ENCODE assay signal across 9 mouse cellular contexts in the genomic region with DNA sequence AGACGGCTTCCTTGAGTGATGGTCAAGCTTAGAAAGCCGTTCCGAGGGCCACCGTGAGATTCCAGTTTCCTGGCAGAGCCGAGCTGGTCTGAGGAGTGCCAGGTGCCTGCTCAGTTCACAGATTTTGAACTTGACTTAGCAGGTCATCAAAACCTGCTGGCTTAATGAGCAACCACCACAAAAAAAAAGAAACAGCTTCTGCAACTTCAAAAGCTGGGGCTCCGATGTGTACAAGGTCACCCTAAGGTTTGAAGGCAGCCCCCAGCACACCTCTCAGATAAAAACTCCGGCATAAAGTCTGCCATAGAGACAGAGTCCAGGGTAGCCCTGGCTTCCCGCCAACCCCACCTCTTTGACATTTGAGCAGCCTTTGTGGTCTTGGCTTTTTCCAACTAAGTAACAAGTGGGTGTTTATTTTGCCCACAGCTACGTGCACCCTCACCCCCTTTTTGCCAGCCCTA. TPM values are rescaled to one million over a fixed set of nuclear protein-coding genes. Genes with fewer than 3 reads are reported as not detected.
DNase-seq lines count a peak whose midpoint lies in the region; ATAC-seq and TF ChIP-seq lines count a peak whose summit lies in the region.
"Had no signal": no experiment of that assay in that cellular context is flagged by ENCODE, and none has a peak within 500 bp of the region (broad histone marks: within the 10 kb centered on the region; RNA-seq: fewer than 3 reads in every experiment).

A gene (minus strand): TSS at position 97 of the 461 bp plus-strand sequence.

- 0 out of 2 replicates have a peak, but pooled peaks cover 4% of the 10 kb centered on the region for H3K9me3 ChIP-seq in heart, embryonic 12.5 days (replicated peaks)
- no peaks in the 10 kb centered on the region for H3K9me3 ChIP-seq in MEL (replicated peaks; ENCODE audit: insufficient read depth, low read length)
- no peaks in the 10 kb centered on the region for H3K9me3 ChIP-seq in embryonic facial prominence, embryonic 12.5 days

- 7% methylated on average over 9 of the region's 9 CpGs for WGBS in heart, embryonic 12.5 days
- WGBS in embryonic facial prominence, embryonic 12.5 days = 21% methylated on average over 9 of the region's 9 CpGs

- no peak for TF ChIP-seq CTCF in MEL (IDR thresholded peaks at IDR 0.05 in 2 of 3, conservative IDR thresholded peaks at IDR 0.05 in 1 of 3; ENCODE audit: control insufficient read depth in 1 of 3, insufficient read depth in 1 of 3, low read depth in 2 of 3, low read length in 3 of 3, poor library complexity in 1 of 3, severe bottlenecking in 1 of 3)

- intact Hi-C loops in heart, postnatal 36 days (cut with DNase I) = no loop called here

- no peak for TF ChIP-seq POLR2A in MEL (IDR thresholded peaks at IDR 0.05; ENCODE audit: control insufficient read depth in 1 of 2, insufficient read depth in 1 of 2, low read depth in 1 of 2, low read length in 2 of 2, poor library complexity in 1 of 2)

- H3K4me3 ChIP-seq in heart, embryonic 12.5 days = peak within 1 kb of the TSS; percentile 30
- H3K4me3 ChIP-seq in MEL (ENCODE audit: control insufficient read depth in 1 of 2, insufficient read depth in 1 of 2, low read depth in 2 of 2, low read length in 2 of 2) = no peak within 1 kb of the TSS
- 0 out of 2 replicates have a peak within 1 kb of the TSS, but pooled peaks have one; percentile 6 for H3K4me3 ChIP-seq in embryonic facial prominence, embryonic 12.5 days

- no peak for TF ChIP-seq RAD21 in MEL (IDR thresholded peaks at IDR 0.05; ENCODE audit: low read depth, low read length)

- 0 out of 2 replicates have a peak within 1 kb of the TSS, but pooled peaks have one; percentile 3 for H3K9ac ChIP-seq in heart, embryonic 12.5 days
- H3K9ac ChIP-seq in MEL (ENCODE audit: control insufficient read depth, low read depth, low read length, poor library complexity, severe bottlenecking) = no peak within 1 kb of the TSS
- no peak within 1 kb of the TSS for H3K9ac ChIP-seq in embryonic facial prominence, embryonic 12.5 days

- H3K4me2 ChIP-seq in heart, embryonic 12.5 days = peak within 1 kb of the TSS; percentile 62
- H3K4me2 ChIP-seq in embryonic facial prominence, embryonic 12.5 days (replicated peaks) = peak within 1 kb of the TSS; percentile 36

- H3K79me2 ChIP-seq in MEL (ENCODE audit: control insufficient read depth, insufficient read depth, low read length, poor library complexity) = no peaks in the 10 kb centered on the region

- no peaks in the 10 kb centered on the region for H3K36me3 ChIP-seq in heart, embryonic 12.5 days
- peaks cover 0 to 16% of the 10 kb centered on the region in 2 experiments; a peak in 2 of 4 replicates for H3K36me3 ChIP-seq in MEL (ENCODE audit: control insufficient read depth in 1 of 2, insufficient read depth in 2 of 2, low read length in 2 of 2)
- H3K36me3 ChIP-seq in embryonic facial prominence, embryonic 12.5 days = no peaks in the 10 kb centered on the region

- peaks cover 14% of the 10 kb centered on the region; the same call in 1 of the 2 replicates for H3K27me3 ChIP-seq in heart, embryonic 12.5 days (replicated peaks)
- H3K27me3 ChIP-seq in MEL (ENCODE audit: control insufficient read depth in 1 of 2, insufficient read depth in 2 of 2, low read length in 2 of 2) = peaks cover 0 to 2% of the 10 kb centered on the region in 2 experiments; a peak in 3 of 4 replicates
- H3K27me3 ChIP-seq in embryonic facial prominence, embryonic 12.5 days = no peaks in the 10 kb centered on the region

- DNase-seq in heart, postnatal 36 days = no peak
- peak; percentile 21 for DNase-seq in MEL (ENCODE audit: low read depth, low spot score)
- peak; percentile 81 to 82 for DNase-seq in kidney, postnatal 36 days
- DNase-seq in retina, postnatal 1 day = no peak
- no peak for DNase-seq in left cerebral cortex, adult 9 months (ENCODE audit: low spot score in 2 of 2)

- no peak; the same call in 1 of the 2 replicates for ATAC-seq in heart, embryonic 12.5 days (ENCODE audit: insufficient number of reproducible peaks, low FRiP score)
- no peak for ATAC-seq in embryonic facial prominence, embryonic 12.5 days (ENCODE audit: insufficient number of reproducible peaks, insufficient read depth, low FRiP score, low TSS enrichment)
- 0 out of 2 replicates have a peak, but pooled peaks have one; percentile 14 for ATAC-seq in megakaryocyte progenitor cell, adult 5-6 weeks (replicated peaks; ENCODE audit: poor library complexity)

- TF ChIP-seq EP300 in MEL (IDR thresholded peaks at IDR 0.05; ENCODE audit: low read depth in 1 of 2, low read length in 2 of 2) = no peak

- H3K4me1 ChIP-seq in heart, embryonic 12.5 days (replicated peaks) = peaks cover 20% of the 10 kb centered on the region
- peaks cover 0 to 23% of the 10 kb centered on the region in 2 experiments; a peak in 2 of 4 replicates for H3K4me1 ChIP-seq in MEL (ENCODE audit: control insufficient read depth in 1 of 2, insufficient read depth in 2 of 2, low read length in 2 of 2)
- peaks cover 21% of the 10 kb centered on the region for H3K4me1 ChIP-seq in embryonic facial prominence, embryonic 12.5 days

- H3K27ac ChIP-seq in heart, embryonic 12.5 days (ENCODE audit: poor library complexity, severe bottlenecking) = no peak within 1 kb of the TSS
- H3K27ac ChIP-seq in MEL (ENCODE audit: control insufficient read depth, low read depth, low read length) = no peak within 1 kb of the TSS
- H3K27ac ChIP-seq in embryonic facial prominence, embryonic 12.5 days = no peak within 1 kb of the TSS
- H3K27ac ChIP-seq: macrophage had no signal

TF ChIP-seq in MEL, 35 proteins besides CTCF, POLR2A, EP300 and RAD21:
- TF ChIP-seq MYB (IDR thresholded peaks at IDR 0.05; ENCODE audit: low read depth, low read length) (no peak), TBP (IDR thresholded peaks at IDR 0.05; ENCODE audit: low read depth, low read length) (no peak), ZMIZ1 (IDR thresholded peaks at IDR 0.05; ENCODE audit: low read depth, low read length) (no peak), MAX (IDR thresholded peaks at IDR 0.05; ENCODE audit: low read length) (no peak), HCFC1 (IDR thresholded peaks at IDR 0.05; ENCODE audit: low read depth, low read length) (no peak), POLR2AphosphoS5 (IDR thresholded peaks at IDR 0.05; ENCODE audit: borderline replicate concordance, low read depth, low read length) (no peak), NELFE (IDR thresholded peaks at IDR 0.05; ENCODE audit: low read depth, low read length) (no peak), SMC3 (IDR thresholded peaks at IDR 0.05; ENCODE audit: low read depth, low read length) (no peak), TCF12 (IDR thresholded peaks at IDR 0.05; ENCODE audit: low read depth, low read length) (no peak), POLR2AphosphoS2 (IDR thresholded peaks at IDR 0.05; ENCODE audit: low read length) (no peak), MAFK (IDR thresholded peaks at IDR 0.05; ENCODE audit: borderline replicate concordance, low read depth, low read length) (no peak)
TF ChIP-seq in MEL: peak in this region for 0.

RNA-seq across cellular contexts. Expression of the gene that starts here (rescaled TPM):
- polyA plus RNA-seq in heart, embryonic 12.5 days (2016; fragmentation: Nextera tagmentation; extraction: Ambion mirVana) = 0.05 and 0.06 TPM in 2 replicates
- total RNA-seq in heart, postnatal 36 days (2021) = under 1 TPM; 0.30 to 0.31 TPM
- not detected in 2 replicates for total RNA-seq in MEL (2012; rRNA removed)
- polyA plus RNA-seq in MEL (2012; ENCODE audit: insufficient read depth in 1 of 2, insufficient read length in 2 of 2, low read depth in 1 of 2, low replicate concordance in 2 of 2, missing spikeins in 1 of 2) = not detected
- polyA plus RNA-seq in embryonic facial prominence, embryonic 12.5 days (2016; fragmentation: Nextera tagmentation; extraction: Ambion mirVana) = 0.13 and 0.43 TPM in 2 replicates
- not detected in 2 replicates for total RNA-seq in megakaryocyte progenitor cell, adult 5-6 weeks (2015)
- total RNA-seq in megakaryocyte progenitor cell, adult 5-6 weeks (2017) = 0.34 TPM in 1 of 2 replicates, not detected in the other
- polyA plus RNA-seq: macrophage had no signal

Comparison
In these comparisons a context has a peak if more than half of its experiments do, and no peak if none do; other contexts are left out.
1. Peak in DNase-seq in MEL; RNA of the gene not detected or under 1 TPM.
2. Peak in ATAC-seq in megakaryocyte progenitor cell, adult 5-6 weeks; RNA of the gene not detected or under 1 TPM.
3. H3K4me3 ChIP-seq: peak in heart, embryonic 12.5 days (single experiment) and embryonic facial prominence, embryonic 12.5 days (single experiment); none in MEL (0 of 2).
4. DNase-seq: peak in kidney, postnatal 36 days (2 of 2); none in heart, postnatal 36 days (0 of 2), retina, postnatal 1 day (single experiment) and left cerebral cortex, adult 9 months (0 of 2).